Mouse (Mus musculus): ENCODE measurements around the gene Timm23.

Timm23 gene

DNA sequence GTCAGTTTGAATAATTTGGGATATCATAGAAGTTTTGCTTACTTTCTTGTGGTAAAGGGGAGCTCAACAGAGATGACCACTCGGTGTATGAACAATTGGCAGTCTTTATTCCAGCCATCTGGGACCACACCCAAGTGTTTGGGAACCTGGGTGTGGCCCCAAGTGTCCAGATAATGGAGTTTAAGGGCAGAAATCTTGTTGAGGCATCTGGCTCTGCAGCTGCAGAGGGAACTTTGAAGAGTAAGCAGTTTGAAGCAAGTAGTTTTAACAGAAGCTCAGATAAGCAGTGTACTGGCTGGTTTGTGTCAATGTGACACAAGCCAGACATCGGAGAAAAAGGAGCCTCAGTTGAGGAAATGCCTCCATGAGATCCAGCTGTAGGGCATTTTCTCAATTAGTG is 67.4 kb downstream of the Timm23 start:
- DNase-seq (ENCODE audit: low spot score): no peak

DNA sequence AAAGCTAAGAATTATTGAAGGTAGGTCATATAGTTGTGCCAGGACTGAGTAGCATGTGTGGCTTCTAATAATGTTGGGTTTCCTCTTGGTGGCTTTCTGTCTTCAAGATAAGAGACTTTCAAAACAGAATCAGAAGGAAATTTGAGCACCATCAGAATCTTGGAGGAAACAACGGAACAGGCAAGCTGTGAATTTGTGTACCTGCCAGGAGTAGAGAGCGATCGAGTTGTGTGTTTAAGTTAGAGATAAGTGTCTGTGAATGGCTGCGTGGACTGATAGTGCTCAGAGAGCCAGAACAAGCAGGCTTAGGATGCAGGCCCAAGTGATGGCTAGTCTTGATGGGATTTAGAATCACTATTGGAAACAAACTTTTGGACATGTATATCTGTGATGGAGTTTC is 69.9 kb downstream of the Timm23 start:
- DNase-seq (ENCODE audit: low spot score): no peak
